Mouse (Mus musculus) embryonic facial prominence, embryonic 14.5 days (tissue): ENCODE measurements around the gene Gm14226. TPM values are rescaled to one million over a fixed set of nuclear protein-coding genes. Genes with fewer than 3 reads are reported as not detected.

Experiments
- ATAC-seq: fragments of 200-750 bp; cut with Nextera tagmentation; 2 replicates; pipeline ENCODE4 v1.8.0; 2017; ENCODE audit warnings: low read depth, moderate number of reproducible peaks, moderate TSS enrichment
- DNase-seq: peaks from one replicate; pipeline ENCODE4 v3.0.0-alpha.2; 2015; ENCODE audit warnings: low spot score
- H3K27ac ChIP-seq: fragments of 300-500 bp; sonication (generic); replicated peaks from 2 replicates; pipeline ENCODE4 v1.5.1; 2014; ENCODE audit warnings: low read depth, mild to moderate bottlenecking, low read length, moderate library complexity
- H3K27me3 ChIP-seq: fragments of 300-500 bp; sonication (generic); replicated peaks from 2 replicates; pipeline ENCODE4 v1.6.1; 2014; ENCODE audit warnings: low read length; ENCODE audit not compliant: control insufficient read depth, insufficient read depth
- H3K36me3 ChIP-seq: fragments of 300-500 bp; sonication (generic); 2 replicates; pipeline ENCODE4 v1.6.1; 2014; ENCODE audit warnings: low read length, mixed read lengths; ENCODE audit not compliant: control insufficient read depth, insufficient read depth
- H3K4me1 ChIP-seq: fragments of 300-500 bp; sonication (generic); 2 replicates; pipeline ENCODE4 v1.6.1; 2014; ENCODE audit warnings: antibody characterized with exemption, low read length; ENCODE audit not compliant: control insufficient read depth, insufficient read depth
- H3K4me2 ChIP-seq: fragments of 300-500 bp; sonication (generic); 2 replicates; pipeline ENCODE4 v1.6.1; 2014; ENCODE audit warnings: low read depth, mild to moderate bottlenecking, low read length, moderate library complexity, mixed read lengths
- H3K4me3 ChIP-seq: fragments of 300-500 bp; sonication (generic); 2 replicates; pipeline ENCODE4 v1.5.1; 2014; ENCODE audit warnings: low read depth, mild to moderate bottlenecking, low read length
- H3K9ac ChIP-seq: fragments of 300-500 bp; sonication (generic); 2 replicates; pipeline ENCODE4 v1.6.1; 2014; ENCODE audit warnings: low read depth, mild to moderate bottlenecking, low read length, moderate library complexity, mixed read lengths
- H3K9me3 ChIP-seq: fragments of 300-500 bp; sonication (generic); 2 replicates; pipeline ENCODE4 v1.6.1; 2016; ENCODE audit warnings: low read length; ENCODE audit not compliant: control insufficient read depth
- WGBS: fragments of 180-500 bp; shearing (Covaris S2); extraction: QIAGEN DNeasy Blood & Tissue Kit; methylation state at CpG from one replicate; pipeline ENCODE4 v1.1.7; 2014; 5-methylcytosine and 5-hydroxymethylcytosine counted together
- polyA plus RNA-seq: library from polyadenylated mRNA; unstranded; fragments of >200 nt; fragmentation: Nextera tagmentation; extraction: Ambion mirVana; gene quantifications from 2 replicates; pipeline ENCODE4 v1.2.1, GENCODE M21; 2014

Gm14226 gene
- polyA plus RNA-seq, 1 experiment from 2014 or later: 2.9 TPM

DNA sequence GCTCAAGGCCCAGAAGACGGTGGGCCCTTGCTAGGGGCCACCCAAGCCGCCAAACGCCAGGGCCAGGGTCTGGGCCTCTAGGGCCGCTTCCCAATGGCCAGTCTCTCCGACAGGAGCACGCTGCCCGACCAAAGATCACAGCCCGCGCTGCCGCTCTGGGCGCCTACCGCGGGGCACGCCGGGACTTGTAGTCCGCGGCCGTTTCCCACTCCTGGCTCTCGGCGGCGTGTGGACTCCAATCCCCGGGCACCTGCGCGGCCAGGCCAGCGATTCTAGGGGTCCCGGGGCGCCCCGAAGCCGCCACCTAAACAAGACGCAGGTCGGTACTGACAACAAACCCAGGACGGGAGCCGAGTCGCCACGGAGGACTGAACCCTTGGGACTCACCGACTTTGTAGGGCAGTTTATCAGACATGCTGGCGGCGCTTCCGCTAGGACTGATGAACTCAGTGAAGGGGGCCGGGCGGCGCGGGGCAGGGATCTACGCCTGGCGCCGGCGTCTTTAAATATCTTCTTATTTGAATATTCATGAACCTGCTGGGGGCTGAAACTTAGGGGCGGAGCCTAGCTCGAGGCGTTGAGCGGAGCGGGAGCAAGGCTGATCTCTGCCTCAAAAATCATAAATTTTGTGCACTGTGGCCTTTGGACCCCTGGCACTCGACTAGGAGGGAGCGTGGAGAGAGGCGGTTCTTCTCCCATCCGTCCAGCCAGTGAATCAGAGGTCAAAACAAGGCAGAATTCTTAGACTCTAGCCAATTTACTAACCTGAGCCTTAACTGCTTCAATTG is 56.1 kb downstream of the Gm14226 start, which contains the start of gene Ahcy:
TSS of gene Ahcy (minus strand) at position 520 of the 788 bp plus-strand sequence.
- H3K9me3 ChIP-seq: no peaks in the 10 kb centered on the region
- DNase-seq (peak; percentile 96), ATAC-seq (peak; percentile 97)
- WGBS: under 1% methylated on average over 53 of the region's 56 CpGs
- no peaks in the 10 kb centered on the region for H3K36me3 ChIP-seq
- H3K27me3 ChIP-seq: no peaks in the 10 kb centered on the region
- H3K4me3 ChIP-seq: peak within 1 kb of the TSS; percentile 67
- H3K4me2 ChIP-seq: peak within 1 kb of the TSS; percentile 69
- peak within 1 kb of the TSS; percentile 87 for H3K9ac ChIP-seq
- H3K27ac ChIP-seq: peak within 1 kb of the TSS; percentile 69
- H3K4me1 ChIP-seq: peaks cover 13% of the 10 kb centered on the region

DNA sequence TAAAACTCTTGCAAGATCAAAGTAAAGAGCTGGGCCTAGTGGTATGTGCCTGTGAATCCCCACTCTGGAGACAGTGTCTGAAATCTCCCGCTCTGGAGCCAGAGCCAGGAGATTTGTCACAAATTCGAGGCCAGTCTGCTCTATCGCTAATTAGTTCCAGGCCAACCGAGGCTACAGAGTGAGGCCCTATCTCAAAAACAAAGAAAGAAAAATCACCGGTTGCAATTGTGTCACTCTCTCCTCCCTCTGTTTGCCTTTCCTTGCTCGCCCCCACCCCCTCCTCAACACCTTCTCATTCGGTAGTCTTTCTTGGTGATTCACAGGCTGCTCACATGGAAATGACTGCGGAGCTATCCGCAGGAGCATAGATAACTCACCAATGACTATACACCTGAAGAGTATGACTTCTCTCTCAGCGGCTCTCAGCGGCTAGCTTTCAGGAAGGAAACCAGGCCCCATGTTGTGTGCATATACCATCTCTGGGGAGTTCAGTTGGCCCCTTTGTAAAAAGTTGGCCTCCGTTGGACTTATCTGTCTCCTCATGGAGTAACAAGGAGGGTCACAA is 56.8 kb downstream of the Gm14226 start:
- no peaks in the 10 kb centered on the region for H3K36me3 ChIP-seq
- ATAC-seq (peak; percentile 13; the same call in 1 of the 2 replicates), DNase-seq (peak; percentile 43)
- WGBS: 13% methylated on average over 12 of the region's 12 CpGs
- H3K9me3 ChIP-seq: no peaks in the 10 kb centered on the region
- H3K27me3 ChIP-seq: no peaks in the 10 kb centered on the region
- peaks cover 13% of the 10 kb centered on the region for H3K4me1 ChIP-seq
- H3K9ac ChIP-seq: peak overlapping the region; percentile 87
- peak overlapping the region; percentile 69 for H3K27ac ChIP-seq
- peak overlapping the region; percentile 67 for H3K4me3 ChIP-seq
- peak overlapping the region; percentile 69 for H3K4me2 ChIP-seq

DNA sequence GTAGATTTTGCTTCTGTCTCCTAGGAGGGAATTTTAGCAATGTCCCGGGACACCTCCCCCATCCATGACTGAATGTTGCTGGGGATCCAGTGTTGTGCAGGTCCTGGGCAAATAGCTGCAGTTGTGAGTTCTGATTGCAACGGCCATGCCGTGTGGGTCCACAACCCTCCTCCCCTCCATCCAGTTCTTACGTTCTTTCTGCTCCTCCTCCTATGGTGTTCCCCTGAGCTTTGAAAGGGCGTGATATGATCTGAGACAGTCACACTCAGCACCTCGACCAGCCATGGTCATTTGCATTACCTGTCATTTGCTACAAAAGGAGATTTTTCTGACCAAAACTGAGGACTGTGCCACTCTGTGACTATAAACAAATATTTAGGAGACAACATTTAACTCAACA is 57.6 kb downstream of the Gm14226 start:
- Histone ChIP-seq H3K9ac (no peak overlapping the region), H3K4me1 (peaks cover 13% of the 10 kb centered on the region), H3K9me3 (no peaks in the 10 kb centered on the region), H3K4me2 (no peak overlapping the region), H3K4me3 (no peak overlapping the region), H3K27me3 (no peaks in the 10 kb centered on the region), H3K27ac (no peak overlapping the region), H3K36me3 (no peaks in the 10 kb centered on the region)
- ATAC-seq: no peak
- WGBS: 79% methylated on average over 6 of the region's 6 CpGs
- no peak for DNase-seq

Other genes starting within 250 kb of the Gm14226 start
- gene Gm14214, start 248.2 kb upstream of the Gm14226 start, polyA plus RNA-seq: not detected in 2 replicates
- 54.5 and 72.8 TPM in 2 replicates for gene Raly, start 227.2 kb upstream of the Gm14226 start, polyA plus RNA-seq
- 5.3 and 6.0 TPM in 2 replicates for gene a, start 226.9 kb upstream of the Gm14226 start, polyA plus RNA-seq
- 107 and 118 TPM in 2 replicates for gene Eif2s2, start 125.3 kb upstream of the Gm14226 start, polyA plus RNA-seq
- gene Ahcy, start 56.2 kb downstream of the Gm14226 start, polyA plus RNA-seq: 63.4 and 70.1 TPM in 2 replicates
- gene Itch, start 115.2 kb downstream of the Gm14226 start, polyA plus RNA-seq: 45.4 and 48.8 TPM in 2 replicates
- 453 and 460 TPM in 2 replicates for gene Dynlrb1, start 218.3 kb downstream of the Gm14226 start, polyA plus RNA-seq